Mouse (Mus musculus) cerebellum, adult 2 months (tissue): ENCODE measurements around the gene Trpc2.

Experiments
- CTCF ChIP-seq: fragments of 200-500 bp; IDR thresholded peaks from 2 replicates; pipeline ENCODE4 v1.5.1; 2011; ENCODE audit warnings: low read depth, mild to moderate bottlenecking, control low read depth, low read length, moderate library complexity, borderline replicate concordance; ENCODE audit not compliant: insufficient read depth
- POLR2A ChIP-seq: fragments of 200-500 bp; IDR thresholded peaks from 2 replicates; pipeline ENCODE4 v1.6.1; 2011; ENCODE audit warnings: low read length, control low read depth, borderline replicate concordance; ENCODE audit not compliant: insufficient read depth

- TF ChIP-seq CTCF (no peak), POLR2A (no peak)
Measured at GRCm38 (mm10) chr7:102062203-102062602, 20.7 kb upstream of the Trpc2 start.
